Mouse (Mus musculus): ENCODE measurements around the gene As3mt. TPM values are rescaled to one million over a fixed set of nuclear protein-coding genes. Genes with fewer than 3 reads are reported as not detected.

As3mt gene
- polyA plus RNA-seq, 1 experiment from 2014 or later, result 18.6 TPM

DNA sequence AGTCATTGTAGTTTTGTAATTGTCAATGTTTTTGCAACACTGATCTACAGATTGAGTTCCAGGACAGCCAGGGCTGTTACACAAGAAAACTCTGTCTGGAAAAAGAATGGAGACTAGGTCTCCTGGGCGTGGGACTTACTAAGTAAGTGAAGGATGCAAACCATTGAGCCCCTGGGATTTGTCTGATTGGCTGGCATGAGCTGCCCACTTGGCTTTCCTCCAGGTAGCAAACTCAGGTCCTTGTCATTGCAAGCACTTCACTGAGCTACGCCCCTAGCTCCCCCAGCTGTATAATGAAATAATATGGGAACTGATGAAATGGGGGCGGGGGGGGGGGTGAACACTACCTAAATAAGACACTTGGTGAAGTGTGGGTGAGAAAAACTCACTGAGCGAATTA lies 14.1 kb upstream of the As3mt start:
- no peak overlapping the region for H3K27ac ChIP-seq (ENCODE audit: low read length)
- H3K4me3 ChIP-seq (ENCODE audit: low read depth, low read length), result no peak overlapping the region
- H3K27me3 ChIP-seq (ENCODE audit: control insufficient read depth, insufficient read depth, low read depth, low read length), result no peaks in the 10 kb centered on the region
- WGBS (ENCODE audit: insufficient replicate concordance), result 72% methylated on average over 4 of the region's 4 CpGs
- no peaks in the 10 kb centered on the region for H3K9me3 ChIP-seq (replicated peaks; ENCODE audit: control insufficient read depth, low read length)
- no peak overlapping the region for H3K4me2 ChIP-seq (ENCODE audit: low read depth, low read length)
- H3K4me1 ChIP-seq (ENCODE audit: control insufficient read depth, low read depth, low read length), result peaks cover 11% of the 10 kb centered on the region
- no peak for ATAC-seq (ENCODE audit: low read depth)
- H3K36me3 ChIP-seq (ENCODE audit: control insufficient read depth, insufficient read depth), result no peaks in the 10 kb centered on the region
- H3K9ac ChIP-seq (ENCODE audit: low read depth, low read length), result no peak overlapping the region

DNA sequence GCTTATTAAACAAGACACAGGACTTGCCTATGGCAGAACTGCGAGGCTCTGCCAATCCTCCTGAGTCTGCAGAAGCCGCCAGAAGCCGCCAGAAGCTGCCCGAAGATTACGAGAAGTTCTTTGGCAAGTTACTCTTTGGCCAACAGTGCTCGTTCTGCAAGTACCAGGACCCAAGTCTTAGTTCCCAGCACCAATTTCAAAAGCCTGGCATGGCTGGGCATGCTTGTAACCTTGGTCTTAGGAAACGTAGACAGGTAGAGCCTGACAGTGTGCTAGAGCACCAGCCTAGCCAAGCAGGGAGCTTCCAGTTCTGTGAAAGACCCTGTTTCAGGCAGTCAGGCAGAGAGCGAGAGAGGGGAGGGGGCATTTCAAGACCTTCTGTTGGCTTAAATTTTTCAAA lies 10.8 kb upstream of the As3mt start:
- ATAC-seq (ENCODE audit: low read depth), result no peak
- Histone ChIP-seq H3K9ac (ENCODE audit: low read depth, low read length) (no peak overlapping the region), H3K4me2 (ENCODE audit: low read depth, low read length) (no peak overlapping the region), H3K36me3 (ENCODE audit: control insufficient read depth, insufficient read depth) (no peaks in the 10 kb centered on the region), H3K4me1 (ENCODE audit: control insufficient read depth, low read depth, low read length) (no peaks in the 10 kb centered on the region; the same call in 1 of the 2 replicates), H3K27me3 (ENCODE audit: control insufficient read depth, insufficient read depth, low read depth, low read length) (no peaks in the 10 kb centered on the region), H3K9me3 (replicated peaks; ENCODE audit: control insufficient read depth, low read length) (no peaks in the 10 kb centered on the region), H3K4me3 (ENCODE audit: low read depth, low read length) (no peak overlapping the region), H3K27ac (ENCODE audit: low read length) (no peak overlapping the region)
- 84% methylated on average over 8 of the region's 8 CpGs for WGBS (ENCODE audit: insufficient replicate concordance)

GRCm38 (mm10) chr19:46696943-46697342 lies 10.3 kb upstream of the As3mt start:
- no peak overlapping the region for H3K4me3 ChIP-seq (ENCODE audit: low read depth, low read length)
- no peaks in the 10 kb centered on the region; the same call in 1 of the 2 replicates for H3K4me1 ChIP-seq (ENCODE audit: control insufficient read depth, low read depth, low read length)
- ATAC-seq (ENCODE audit: low read depth), result no peak
- no peaks in the 10 kb centered on the region for H3K36me3 ChIP-seq (ENCODE audit: control insufficient read depth, insufficient read depth)
- no peaks in the 10 kb centered on the region for H3K9me3 ChIP-seq (replicated peaks; ENCODE audit: control insufficient read depth, low read length)
- H3K27me3 ChIP-seq (ENCODE audit: control insufficient read depth, insufficient read depth, low read depth, low read length), result no peaks in the 10 kb centered on the region
- H3K9ac ChIP-seq (ENCODE audit: low read depth, low read length), result no peak overlapping the region
- H3K4me2 ChIP-seq (ENCODE audit: low read depth, low read length), result no peak overlapping the region
- WGBS (ENCODE audit: insufficient replicate concordance), result 84% methylated on average over 7 of the region's 7 CpGs
- no peak overlapping the region for H3K27ac ChIP-seq (ENCODE audit: low read length)

GRCm38 (mm10) chr19:46697840-46698517 lies 9.3 kb upstream of the As3mt start:
- Histone ChIP-seq H3K27ac (ENCODE audit: low read length) (no peak overlapping the region), H3K4me2 (ENCODE audit: low read depth, low read length) (no peak overlapping the region), H3K36me3 (ENCODE audit: control insufficient read depth, insufficient read depth) (no peaks in the 10 kb centered on the region), H3K9me3 (replicated peaks; ENCODE audit: control insufficient read depth, low read length) (no peaks in the 10 kb centered on the region), H3K4me1 (ENCODE audit: control insufficient read depth, low read depth, low read length) (no peaks in the 10 kb centered on the region; the same call in 1 of the 2 replicates), H3K27me3 (ENCODE audit: control insufficient read depth, insufficient read depth, low read depth, low read length) (no peaks in the 10 kb centered on the region), H3K4me3 (ENCODE audit: low read depth, low read length) (no peak overlapping the region), H3K9ac (ENCODE audit: low read depth, low read length) (no peak overlapping the region)
- WGBS (ENCODE audit: insufficient replicate concordance), result 41% methylated on average over 19 of the region's 19 CpGs
- ATAC-seq (ENCODE audit: low read depth), result no peak

- Histone ChIP-seq H3K27ac (ENCODE audit: low read length) (no peak overlapping the region), H3K27me3 (ENCODE audit: control insufficient read depth, insufficient read depth, low read depth, low read length) (no peaks in the 10 kb centered on the region), H3K36me3 (ENCODE audit: control insufficient read depth, insufficient read depth) (no peaks in the 10 kb centered on the region), H3K4me2 (ENCODE audit: low read depth, low read length) (no peak overlapping the region), H3K4me1 (ENCODE audit: control insufficient read depth, low read depth, low read length) (no peaks in the 10 kb centered on the region; the same call in 1 of the 2 replicates), H3K9ac (ENCODE audit: low read depth, low read length) (no peak overlapping the region), H3K9me3 (replicated peaks; ENCODE audit: control insufficient read depth, low read length) (no peaks in the 10 kb centered on the region), H3K4me3 (ENCODE audit: low read depth, low read length) (no peak overlapping the region)
- no peak for ATAC-seq (ENCODE audit: low read depth)
- 50% methylated on average over 10 of the region's 10 CpGs for WGBS (ENCODE audit: insufficient replicate concordance)
Measured at GRCm38 (mm10) chr19:46699011-46699481, 8.2 kb upstream of the As3mt start.

- Histone ChIP-seq H3K27me3 (ENCODE audit: control insufficient read depth, insufficient read depth, low read depth, low read length) (no peaks in the 10 kb centered on the region), H3K27ac (ENCODE audit: low read length) (no peak overlapping the region), H3K4me2 (ENCODE audit: low read depth, low read length) (no peak overlapping the region), H3K9me3 (replicated peaks; ENCODE audit: control insufficient read depth, low read length) (no peaks in the 10 kb centered on the region), H3K4me1 (ENCODE audit: control insufficient read depth, low read depth, low read length) (no peaks in the 10 kb centered on the region; the same call in 1 of the 2 replicates), H3K4me3 (ENCODE audit: low read depth, low read length) (no peak overlapping the region), H3K9ac (ENCODE audit: low read depth, low read length) (no peak overlapping the region), H3K36me3 (ENCODE audit: control insufficient read depth, insufficient read depth) (no peaks in the 10 kb centered on the region)
- no peak for ATAC-seq (ENCODE audit: low read depth)
- 73% methylated on average over 9 of the region's 9 CpGs for WGBS (ENCODE audit: insufficient replicate concordance)
Measured at GRCm38 (mm10) chr19:46701156-46701555, 6.1 kb upstream of the As3mt start.

GRCm38 (mm10) chr19:46705779-46706495 lies 1.3 kb upstream of the As3mt start:
- ATAC-seq (ENCODE audit: low read depth), result no peak
- Histone ChIP-seq H3K9me3 (replicated peaks; ENCODE audit: control insufficient read depth, low read length) (no peaks in the 10 kb centered on the region), H3K4me2 (ENCODE audit: low read depth, low read length) (no peak overlapping the region), H3K4me3 (ENCODE audit: low read depth, low read length) (no peak overlapping the region), H3K27me3 (ENCODE audit: control insufficient read depth, insufficient read depth, low read depth, low read length) (no peaks in the 10 kb centered on the region), H3K36me3 (ENCODE audit: control insufficient read depth, insufficient read depth) (no peaks in the 10 kb centered on the region), H3K4me1 (ENCODE audit: control insufficient read depth, low read depth, low read length) (peaks cover 11% of the 10 kb centered on the region), H3K27ac (ENCODE audit: low read length) (no peak overlapping the region), H3K9ac (ENCODE audit: low read depth, low read length) (no peak overlapping the region)
- WGBS (ENCODE audit: insufficient replicate concordance), result 18% methylated on average over 7 of the region's 7 CpGs

- no peaks in the 10 kb centered on the region for H3K36me3 ChIP-seq (ENCODE audit: control insufficient read depth, insufficient read depth)
- peak overlapping the region; percentile 75 for H3K4me2 ChIP-seq (ENCODE audit: low read depth, low read length)
- H3K27me3 ChIP-seq (ENCODE audit: control insufficient read depth, insufficient read depth, low read depth, low read length), result no peaks in the 10 kb centered on the region
- H3K27ac ChIP-seq (ENCODE audit: low read length), result no peak overlapping the region
- H3K4me3 ChIP-seq (ENCODE audit: low read depth, low read length), result peak overlapping the region; percentile 63
- no peak overlapping the region; the same call in 1 of the 2 replicates for H3K9ac ChIP-seq (ENCODE audit: low read depth, low read length)
- H3K9me3 ChIP-seq (replicated peaks; ENCODE audit: control insufficient read depth, low read length), result no peaks in the 10 kb centered on the region
- ATAC-seq (ENCODE audit: low read depth), result no peak
- H3K4me1 ChIP-seq (ENCODE audit: control insufficient read depth, low read depth, low read length), result peaks cover 11% of the 10 kb centered on the region
- 39% methylated on average over 9 of the region's 9 CpGs for WGBS (ENCODE audit: insufficient replicate concordance)
Measured at GRCm38 (mm10) chr19:46706540-46707295, 540 bp upstream of the As3mt start.

All from liver, embryonic 16.5 days (tissue).